Mouse (Mus musculus) heart, embryonic 10.5 days (tissue): ENCODE data around the gene Spata18. TPM values are rescaled to one million over a fixed set of nuclear protein-coding genes. Genes with fewer than 3 reads are reported as not detected.
A peak's percentile ranks its signal among the peaks of the same experiment; 100 is the strongest.

Experiments used
- DNase-seq: peaks from one replicate; pipeline ENCODE4 v3.0.0-alpha.2; 2017; ENCODE audit warnings: low spot score
- H3K27ac ChIP-seq: fragments of 300-500 bp; sonication (generic); 2 replicates; pipeline ENCODE4 v1.5.1; 2016; ENCODE audit warnings: mild to moderate bottlenecking
- H3K27me3 ChIP-seq: fragments of 300-500 bp; sonication (generic); 2 replicates; pipeline ENCODE4 v1.6.1; 2016; ENCODE audit warnings: mild to moderate bottlenecking; ENCODE audit not compliant: poor library complexity, insufficient read depth, severe bottlenecking
- H3K36me3 ChIP-seq: fragments of 300-500 bp; sonication (generic); 2 replicates; pipeline ENCODE4 v1.6.1; 2016; ENCODE audit warnings: mild to moderate bottlenecking, moderate library complexity
- H3K4me1 ChIP-seq: fragments of 300-500 bp; sonication (generic); 2 replicates; pipeline ENCODE4 v1.6.1; 2016; ENCODE audit warnings: mild to moderate bottlenecking
- H3K4me3 ChIP-seq: fragments of 300-500 bp; sonication (generic); 2 replicates; pipeline ENCODE4 v1.5.1; 2016; ENCODE audit warnings: mild to moderate bottlenecking, moderate library complexity
- H3K9me3 ChIP-seq: fragments of 300-500 bp; sonication (generic); 2 replicates; pipeline ENCODE4 v1.6.1; 2016; ENCODE audit warnings: mild to moderate bottlenecking, moderate library complexity
- WGBS: fragments of 180-500 bp; shearing (Covaris S2); methylation state at CpG from one replicate; pipeline ENCODE4 v1.1.7; 2016; 5-methylcytosine and 5-hydroxymethylcytosine counted together
- polyA plus RNA-seq: library from polyadenylated mRNA; unstranded; fragments of >200 nt; fragmentation: Nextera tagmentation; extraction: Ambion mirVana; gene quantifications from 2 replicates; pipeline ENCODE4 v1.2.1, GENCODE M21; 2016

The Spata18 gene
- polyA plus RNA-seq = not detected in 2 replicates

GRCm38 (mm10) chr5:73651061-73651854, at the start of gene Spata18:
Gene Spata18 (plus strand): TSS chr5:73651379.
- Histone ChIP-seq H3K27me3 (peaks cover 80% of the 10 kb centered on the region), H3K4me1 (peaks cover 22% of the 10 kb centered on the region), H3K9me3 (no peaks in the 10 kb centered on the region), H3K27ac (0 out of 2 replicates have a peak within 1 kb of the TSS, but pooled peaks have one; percentile 6), H3K36me3 (no peaks in the 10 kb centered on the region), H3K4me3 (peak within 1 kb of the TSS; percentile 65)
- no peak for DNase-seq
- WGBS = under 1% methylated on average over 54 of the region's 57 CpGs

GRCm38 (mm10) chr5:73602865-73603264, 48.3 kb upstream of the Spata18 start:
- Histone ChIP-seq H3K27ac (no peak overlapping the region), H3K9me3 (peaks cover 4% of the 10 kb centered on the region; the same call in 1 of the 2 replicates), H3K36me3 (no peaks in the 10 kb centered on the region), H3K4me3 (no peak overlapping the region), H3K27me3 (no peaks in the 10 kb centered on the region), H3K4me1 (no peaks in the 10 kb centered on the region)
- 71% methylated on average over 3 of the region's 3 CpGs for WGBS
- no peak for DNase-seq

- no peaks in the 10 kb centered on the region for H3K27me3 ChIP-seq
- H3K36me3 ChIP-seq = no peaks in the 10 kb centered on the region
- H3K27ac ChIP-seq = no peak overlapping the region
- H3K4me1 ChIP-seq = no peaks in the 10 kb centered on the region
- H3K4me3 ChIP-seq = no peak overlapping the region
- 85% methylated on average over 6 of the region's 6 CpGs for WGBS
- peaks cover 4% of the 10 kb centered on the region; the same call in 1 of the 2 replicates for H3K9me3 ChIP-seq
- DNase-seq = no peak
Observed at GRCm38 (mm10) chr5:73604542-73604941, 46.6 kb upstream of the Spata18 start.

- 82% methylated on average over 6 of the region's 6 CpGs for WGBS
- H3K4me1 ChIP-seq = no peaks in the 10 kb centered on the region
- H3K36me3 ChIP-seq = no peaks in the 10 kb centered on the region
- no peak overlapping the region for H3K27ac ChIP-seq
- DNase-seq = no peak
- no peak overlapping the region for H3K4me3 ChIP-seq
- H3K9me3 ChIP-seq = peaks cover 4% of the 10 kb centered on the region; the same call in 1 of the 2 replicates
- H3K27me3 ChIP-seq = no peaks in the 10 kb centered on the region
Observed at GRCm38 (mm10) chr5:73604964-73605363, 46.2 kb upstream of the Spata18 start.

- Histone ChIP-seq H3K9me3 (peaks cover 1% of the 10 kb centered on the region; the same call in 1 of the 2 replicates), H3K4me1 (no peaks in the 10 kb centered on the region), H3K27ac (no peak overlapping the region), H3K4me3 (no peak overlapping the region), H3K36me3 (no peaks in the 10 kb centered on the region), H3K27me3 (no peaks in the 10 kb centered on the region)
- DNase-seq = no peak
- 80% methylated on average over 4 of the region's 4 CpGs for WGBS
Observed at GRCm38 (mm10) chr5:73611071-73611470, 40.1 kb upstream of the Spata18 start.

GRCm38 (mm10) chr5:73613296-73613695, 37.9 kb upstream of the Spata18 start:
- H3K4me1 ChIP-seq = no peaks in the 10 kb centered on the region
- no peaks in the 10 kb centered on the region; the same call in 1 of the 2 replicates for H3K9me3 ChIP-seq
- WGBS = 87% methylated on average over 8 of the region's 8 CpGs
- H3K27me3 ChIP-seq = no peaks in the 10 kb centered on the region
- no peaks in the 10 kb centered on the region for H3K36me3 ChIP-seq
- no peak overlapping the region for H3K4me3 ChIP-seq
- no peak overlapping the region for H3K27ac ChIP-seq
- DNase-seq = no peak

- WGBS = 71% methylated on average over 7 of the region's 7 CpGs
Observed at GRCm38 (mm10) chr5:73615211-73615610, 36.0 kb upstream of the Spata18 start.

GRCm38 (mm10) chr5:73618969-73619368, 32.2 kb upstream of the Spata18 start:
- Histone ChIP-seq H3K27me3 (no peaks in the 10 kb centered on the region), H3K9me3 (no peaks in the 10 kb centered on the region; the same call in 1 of the 2 replicates), H3K4me1 (no peaks in the 10 kb centered on the region), H3K4me3 (no peak overlapping the region), H3K36me3 (no peaks in the 10 kb centered on the region), H3K27ac (no peak overlapping the region)
- no peak for DNase-seq
- 82% methylated on average over 1 of the region's 1 CpGs for WGBS

More at GRCm38 (mm10) chr5:73615211-73615610, 36.0 kb upstream of the Spata18 start:
- H3K4me1 ChIP-seq = no peaks in the 10 kb centered on the region
- H3K9me3 ChIP-seq = no peaks in the 10 kb centered on the region; the same call in 1 of the 2 replicates
- no peak overlapping the region for H3K27ac ChIP-seq
- no peak overlapping the region for H3K4me3 ChIP-seq
- H3K27me3 ChIP-seq = no peaks in the 10 kb centered on the region
- no peak for DNase-seq
- no peaks in the 10 kb centered on the region for H3K36me3 ChIP-seq

- H3K4me1 ChIP-seq = peaks cover 5% of the 10 kb centered on the region; the same call in 1 of the 2 replicates
- no peaks in the 10 kb centered on the region for H3K9me3 ChIP-seq
- no peaks in the 10 kb centered on the region for H3K36me3 ChIP-seq
- DNase-seq = no peak
- no peak overlapping the region for H3K27ac ChIP-seq
- H3K27me3 ChIP-seq = no peaks in the 10 kb centered on the region
- WGBS = 59% methylated on average over 1 of the region's 1 CpGs
- H3K4me3 ChIP-seq = no peak overlapping the region
Observed at GRCm38 (mm10) chr5:73625505-73625904, 25.7 kb upstream of the Spata18 start.

GRCm38 (mm10) chr5:73626842-73627241, 24.3 kb upstream of the Spata18 start:
- WGBS = 85% methylated on average over 7 of the region's 7 CpGs
- DNase-seq = no peak
- Histone ChIP-seq H3K27ac (no peak overlapping the region), H3K36me3 (no peaks in the 10 kb centered on the region), H3K4me3 (no peak overlapping the region), H3K9me3 (no peaks in the 10 kb centered on the region), H3K27me3 (no peaks in the 10 kb centered on the region), H3K4me1 (peaks cover 6% of the 10 kb centered on the region; the same call in 1 of the 2 replicates)

GRCm38 (mm10) chr5:73627559-73627958, 23.6 kb upstream of the Spata18 start:
- DNase-seq = peak; percentile 51
- H3K27ac ChIP-seq = no peak overlapping the region
- no peaks in the 10 kb centered on the region for H3K27me3 ChIP-seq
- no peaks in the 10 kb centered on the region for H3K36me3 ChIP-seq
- no peak overlapping the region for H3K4me3 ChIP-seq
- WGBS = 55% methylated on average over 4 of the region's 4 CpGs
- peaks cover 8% of the 10 kb centered on the region; the same call in 1 of the 2 replicates for H3K4me1 ChIP-seq
- no peaks in the 10 kb centered on the region for H3K9me3 ChIP-seq

GRCm38 (mm10) chr5:73627991-73628390, 23.2 kb upstream of the Spata18 start:
- no peaks in the 10 kb centered on the region for H3K36me3 ChIP-seq
- H3K27me3 ChIP-seq = no peaks in the 10 kb centered on the region
- no peak overlapping the region for H3K4me3 ChIP-seq
- DNase-seq = peak; percentile 51
- no peaks in the 10 kb centered on the region for H3K9me3 ChIP-seq
- H3K4me1 ChIP-seq = peaks cover 8% of the 10 kb centered on the region; the same call in 1 of the 2 replicates
- WGBS = 79% methylated on average over 15 of the region's 15 CpGs
- no peak overlapping the region for H3K27ac ChIP-seq

GRCm38 (mm10) chr5:73630141-73630540, 21.0 kb upstream of the Spata18 start:
- 56% methylated on average over 5 of the region's 5 CpGs for WGBS
- Histone ChIP-seq H3K27me3 (no peaks in the 10 kb centered on the region), H3K27ac (no peak overlapping the region), H3K36me3 (peaks cover 16% of the 10 kb centered on the region), H3K9me3 (0 out of 2 replicates have a peak, but pooled peaks cover 4% of the 10 kb centered on the region), H3K4me3 (no peak overlapping the region), H3K4me1 (peaks cover 8% of the 10 kb centered on the region; the same call in 1 of the 2 replicates)
- DNase-seq = no peak
